Mouse (Mus musculus): Measurements from ENCODE around the gene Fam120b. TPM values are rescaled to one million over a fixed set of nuclear protein-coding genes. Genes with fewer than 3 reads are reported as not detected.

The Fam120b gene
- total and polyA plus RNA-seq, 3 experiments: 5.1 to 26.3 (median 23.4) TPM

DNA sequence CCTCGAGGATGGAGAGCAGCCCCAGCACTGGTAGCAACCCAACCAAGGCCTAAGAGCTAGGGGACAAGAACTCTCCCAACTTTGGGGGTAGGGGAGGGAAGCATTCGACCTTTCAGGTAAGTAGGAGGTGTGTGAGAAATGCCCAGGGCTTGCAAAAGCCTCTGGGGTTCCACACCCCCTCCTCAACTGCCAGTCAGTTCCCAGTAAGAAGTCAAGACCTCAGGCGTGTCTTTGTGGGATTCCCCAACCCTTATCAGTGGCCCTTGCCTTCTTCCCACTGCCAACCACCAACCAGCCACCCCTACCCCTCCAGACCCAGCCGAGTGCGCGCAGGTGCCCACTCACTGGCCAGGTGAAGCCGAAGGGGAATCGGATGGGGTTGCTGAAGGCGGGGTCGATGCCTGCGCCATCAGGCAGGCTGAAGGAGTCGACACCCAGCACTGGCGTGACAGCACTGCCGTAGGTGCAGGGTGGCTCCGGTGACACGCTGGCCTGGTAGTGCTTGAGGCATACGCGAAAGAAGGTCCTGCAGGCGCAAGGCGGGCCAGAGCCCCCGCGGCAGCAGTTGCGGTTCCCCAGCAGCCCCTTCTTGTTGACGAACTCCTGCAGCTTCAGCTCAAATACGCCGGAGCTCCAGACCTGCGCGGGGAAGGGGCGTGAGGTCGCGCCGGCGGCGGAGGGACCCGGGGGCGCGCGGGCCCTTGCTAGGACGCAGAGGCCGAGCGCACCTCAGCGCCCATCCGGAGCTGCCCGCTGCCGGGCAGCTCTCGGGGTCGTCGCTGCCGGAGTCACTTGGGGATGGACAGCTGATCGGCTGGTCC is 21.5 kb upstream of the Fam120b start:
- Histone ChIP-seq H3K9me3 (replicated peaks) (no peaks in the 10 kb centered on the region), H3K36me3 (replicated peaks) (no peaks in the 10 kb centered on the region), H3K4me1 (ENCODE audit: insufficient read depth, low read depth, low read length) (peaks cover 13% of the 10 kb centered on the region), H3K4me3 (ENCODE audit: low read depth, low read length) (no peak overlapping the region), H3K27me3 (ENCODE audit: insufficient read depth, low read length) (peaks cover 46% of the 10 kb centered on the region)
- ATAC-seq (ENCODE audit: extremely low read depth, insufficient number of reproducible peaks, low FRiP score, poor library complexity, severe bottlenecking): no peak
- TF ChIP-seq TAL1 (conservative IDR thresholded peaks at IDR 0.05; ENCODE audit: low read depth, low read length): no peak
- TF ChIP-seq CTCF (IDR thresholded peaks at IDR 0.05; ENCODE audit: low read depth, low read length): no peak
- no peak for TF ChIP-seq GATA2 (IDR thresholded peaks at IDR 0.05; ENCODE audit: borderline replicate concordance, low read depth, low read length)
- TF ChIP-seq GATA1 (IDR thresholded peaks at IDR 0.05; ENCODE audit: borderline replicate concordance, low read length): no peak
- no peak for TF ChIP-seq POLR2AphosphoS5 (IDR thresholded peaks at IDR 0.05; ENCODE audit: insufficient replicate concordance, low read depth, low read length)
- no peak for DNase-seq (ENCODE audit: low spot score)

DNA sequence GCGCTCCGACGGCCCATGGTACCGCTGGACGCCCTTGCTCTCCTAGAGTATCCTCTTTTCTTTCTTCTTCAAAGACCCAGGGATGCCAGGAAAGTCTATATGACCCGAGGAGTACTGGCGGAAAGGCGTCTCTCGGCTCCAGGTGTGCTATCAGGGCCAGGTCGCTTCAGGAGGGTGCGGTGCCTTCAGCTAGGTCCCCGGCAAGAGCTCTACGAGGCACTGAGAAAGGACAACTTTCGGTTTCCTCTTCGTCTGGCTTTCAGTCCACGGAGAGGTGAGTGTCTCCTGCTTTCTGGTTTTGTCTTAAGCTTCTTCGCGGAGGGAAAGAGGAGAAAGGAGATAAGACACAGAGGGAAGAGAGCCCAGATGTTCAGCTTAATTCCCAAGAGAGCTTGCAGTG is 20.8 kb upstream of the Fam120b start:
- TF ChIP-seq GATA2 (IDR thresholded peaks at IDR 0.05; ENCODE audit: borderline replicate concordance, low read depth, low read length) (no peak), GATA1 (IDR thresholded peaks at IDR 0.05; ENCODE audit: borderline replicate concordance, low read length) (no peak), CTCF (IDR thresholded peaks at IDR 0.05; ENCODE audit: low read depth, low read length) (no peak), POLR2AphosphoS5 (IDR thresholded peaks at IDR 0.05; ENCODE audit: insufficient replicate concordance, low read depth, low read length) (no peak), TAL1 (conservative IDR thresholded peaks at IDR 0.05; ENCODE audit: low read depth, low read length) (no peak)
- H3K27me3 ChIP-seq (ENCODE audit: insufficient read depth, low read length): peaks cover 48% of the 10 kb centered on the region
- DNase-seq (ENCODE audit: low spot score): no peak

DNA sequence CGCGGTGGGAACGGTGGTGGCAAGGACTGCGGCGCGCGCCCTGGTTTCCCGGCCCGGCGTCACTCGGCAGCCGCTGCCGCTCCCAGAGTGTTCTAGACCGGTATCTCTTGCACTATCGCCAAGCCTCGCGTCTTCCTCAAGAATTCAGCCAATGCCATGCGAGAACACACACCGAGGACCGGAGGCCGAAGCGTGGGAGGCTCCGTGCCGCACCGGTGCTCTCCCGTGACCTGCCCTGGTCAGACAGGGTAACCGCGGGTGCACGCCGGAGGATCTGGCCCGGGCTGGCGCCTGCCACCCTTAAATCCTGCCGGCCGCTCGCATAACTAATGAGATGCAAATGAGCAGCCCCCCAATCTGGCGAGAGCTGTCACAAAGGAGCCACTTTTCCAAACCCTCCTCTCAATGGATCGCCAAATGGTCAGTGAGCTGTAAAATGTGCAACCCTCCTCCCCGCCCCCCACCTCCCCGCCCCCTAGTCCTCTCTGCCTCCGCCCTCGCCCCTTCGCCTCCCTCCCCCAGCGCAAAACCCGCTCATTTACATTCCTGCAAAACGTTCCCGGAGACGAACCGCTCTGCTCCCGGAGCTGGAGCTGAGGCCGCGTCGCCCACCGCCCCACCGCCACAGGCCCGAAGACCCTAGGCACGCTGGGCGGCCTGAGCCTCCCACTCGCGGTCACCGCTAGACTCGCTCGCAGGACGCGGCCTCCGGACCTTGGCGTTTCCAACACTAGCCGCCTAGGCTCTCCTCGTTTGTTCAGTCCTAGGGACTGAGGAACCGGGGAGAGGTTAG is 20.1 kb upstream of the Fam120b start:
- Histone ChIP-seq H3K4me1 (ENCODE audit: insufficient read depth, low read depth, low read length) (peaks cover 13% of the 10 kb centered on the region), H3K27me3 (ENCODE audit: insufficient read depth, low read length) (peaks cover 49% of the 10 kb centered on the region), H3K9me3 (replicated peaks) (no peaks in the 10 kb centered on the region), H3K4me3 (ENCODE audit: low read depth, low read length) (peak overlapping the region; percentile 54; the same call in 1 of the 2 replicates), H3K36me3 (replicated peaks) (no peaks in the 10 kb centered on the region)
- no peak for TF ChIP-seq CTCF (IDR thresholded peaks at IDR 0.05; ENCODE audit: low read depth, low read length)
- TF ChIP-seq GATA1 (IDR thresholded peaks at IDR 0.05; ENCODE audit: borderline replicate concordance, low read length): no peak
- no peak for TF ChIP-seq TAL1 (conservative IDR thresholded peaks at IDR 0.05; ENCODE audit: low read depth, low read length)
- no peak for TF ChIP-seq GATA2 (IDR thresholded peaks at IDR 0.05; ENCODE audit: borderline replicate concordance, low read depth, low read length)
- TF ChIP-seq POLR2AphosphoS5 (IDR thresholded peaks at IDR 0.05; ENCODE audit: insufficient replicate concordance, low read depth, low read length): no peak
- DNase-seq (ENCODE audit: low spot score) (no peak), ATAC-seq (ENCODE audit: extremely low read depth, insufficient number of reproducible peaks, low FRiP score, poor library complexity, severe bottlenecking) (no peak)

More for the DNA sequence above, 20.8 kb upstream of the Fam120b start:
- peak overlapping the region; percentile 54; the same call in 1 of the 2 replicates for H3K4me3 ChIP-seq (ENCODE audit: low read depth, low read length)
- H3K9me3 ChIP-seq (replicated peaks): no peaks in the 10 kb centered on the region
- H3K36me3 ChIP-seq (replicated peaks): no peaks in the 10 kb centered on the region
- ATAC-seq (ENCODE audit: extremely low read depth, insufficient number of reproducible peaks, low FRiP score, poor library complexity, severe bottlenecking): no peak
- peaks cover 13% of the 10 kb centered on the region for H3K4me1 ChIP-seq (ENCODE audit: insufficient read depth, low read depth, low read length)

- H3K27me3 ChIP-seq (ENCODE audit: insufficient read depth, low read length): peaks cover 56% of the 10 kb centered on the region
Measured at GRCm38 (mm10) chr17:15376494-15377181, 19.4 kb upstream of the Fam120b start, which contains the start of gene Dll1. Dll1 (minus strand) TSS chr17:15376872.

DNA sequence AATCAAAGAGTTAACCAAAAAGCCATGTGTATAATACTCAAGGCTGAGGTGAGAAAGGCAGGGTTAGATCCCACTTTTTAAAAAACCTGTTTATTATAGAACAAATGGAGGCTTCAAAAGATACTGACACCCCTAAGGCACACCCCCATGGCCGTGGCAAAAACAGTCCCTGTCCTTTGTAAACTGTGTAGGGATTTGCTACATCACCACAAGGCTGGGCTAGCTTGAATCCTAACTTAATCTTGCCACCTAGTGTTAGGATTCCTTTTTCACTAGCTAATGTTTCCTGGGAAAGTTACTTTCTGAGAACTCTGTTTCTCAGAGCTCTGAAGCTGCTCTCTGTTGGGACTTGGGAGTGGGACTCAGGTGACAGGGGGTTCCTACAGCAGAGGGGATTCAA is 18.1 kb upstream of the Fam120b start:
- ATAC-seq (ENCODE audit: extremely low read depth, insufficient number of reproducible peaks, low FRiP score, poor library complexity, severe bottlenecking): no peak
- no peaks in the 10 kb centered on the region for H3K36me3 ChIP-seq (replicated peaks)

More at GRCm38 (mm10) chr17:15376494-15377181, 19.4 kb upstream of the Fam120b start, which contains the start of gene Dll1:
- H3K9me3 ChIP-seq (replicated peaks): no peaks in the 10 kb centered on the region
- DNase-seq (ENCODE audit: low spot score) (no peak), ATAC-seq (ENCODE audit: extremely low read depth, insufficient number of reproducible peaks, low FRiP score, poor library complexity, severe bottlenecking) (no peak)
- peak within 1 kb of the TSS; percentile 54; the same call in 1 of the 2 replicates for H3K4me3 ChIP-seq (ENCODE audit: low read depth, low read length)
- H3K4me1 ChIP-seq (ENCODE audit: insufficient read depth, low read depth, low read length): peaks cover 13% of the 10 kb centered on the region
- TF ChIP-seq CTCF (IDR thresholded peaks at IDR 0.05; ENCODE audit: low read depth, low read length) (no peak), TAL1 (conservative IDR thresholded peaks at IDR 0.05; ENCODE audit: low read depth, low read length) (no peak), GATA1 (IDR thresholded peaks at IDR 0.05; ENCODE audit: borderline replicate concordance, low read length) (no peak), GATA2 (IDR thresholded peaks at IDR 0.05; ENCODE audit: borderline replicate concordance, low read depth, low read length) (no peak), POLR2AphosphoS5 (IDR thresholded peaks at IDR 0.05; ENCODE audit: insufficient replicate concordance, low read depth, low read length) (no peak)
- no peaks in the 10 kb centered on the region for H3K36me3 ChIP-seq (replicated peaks)

More for the DNA sequence above, 18.1 kb upstream of the Fam120b start:
- H3K4me3 ChIP-seq (ENCODE audit: low read depth, low read length): no peak overlapping the region
- no peak for DNase-seq (ENCODE audit: low spot score)
- H3K4me1 ChIP-seq (ENCODE audit: insufficient read depth, low read depth, low read length): peaks cover 13% of the 10 kb centered on the region
- no peaks in the 10 kb centered on the region for H3K9me3 ChIP-seq (replicated peaks)
- H3K27me3 ChIP-seq (ENCODE audit: insufficient read depth, low read length): peaks cover 57% of the 10 kb centered on the region
- TF ChIP-seq GATA1 (IDR thresholded peaks at IDR 0.05; ENCODE audit: borderline replicate concordance, low read length) (no peak), CTCF (IDR thresholded peaks at IDR 0.05; ENCODE audit: low read depth, low read length) (no peak), POLR2AphosphoS5 (IDR thresholded peaks at IDR 0.05; ENCODE audit: insufficient replicate concordance, low read depth, low read length) (no peak), TAL1 (conservative IDR thresholded peaks at IDR 0.05; ENCODE audit: low read depth, low read length) (no peak), GATA2 (IDR thresholded peaks at IDR 0.05; ENCODE audit: borderline replicate concordance, low read depth, low read length) (no peak)

Measured in G1E (cell line).